Mouse (Mus musculus) thymus, adult 2 months (tissue): Measurements from ENCODE around the gene Mrm2.

Source experiments
- CTCF ChIP-seq: fragments of 200-500 bp; IDR thresholded peaks from 2 replicates; pipeline ENCODE4 v1.5.1; 2012; ENCODE audit warnings: mild to moderate bottlenecking, control low read depth, low read length, moderate library complexity, borderline replicate concordance; ENCODE audit not compliant: control insufficient read depth, poor library complexity, insufficient read depth; ENCODE audit errors: extremely low read depth
- POLR2A ChIP-seq: fragments of 200-500 bp; IDR thresholded peaks from 2 replicates; pipeline ENCODE4 v1.6.1; 2012; ENCODE audit warnings: mild to moderate bottlenecking, low read length, control low read depth, moderate library complexity; ENCODE audit not compliant: control insufficient read depth, poor library complexity, insufficient read depth; ENCODE audit errors: extremely low read depth

GRCm38 (mm10) chr5:140333631-140334030, 1.9 kb upstream of the Mrm2 start:
- TF ChIP-seq POLR2A: no peak
- TF ChIP-seq CTCF: no peak
